Mouse (Mus musculus) ZHBTc4 (cell line): Measurements from ENCODE around the gene Stard3.
A peak's percentile ranks its signal among the peaks of the same experiment; 100 is the strongest.

Experiments used
- DNase-seq: peaks from one replicate; pipeline ENCODE4 v3.0.0-alpha.2; 2011; ENCODE audit warnings: low read depth, low spot score

Gene Stard3

DNA sequence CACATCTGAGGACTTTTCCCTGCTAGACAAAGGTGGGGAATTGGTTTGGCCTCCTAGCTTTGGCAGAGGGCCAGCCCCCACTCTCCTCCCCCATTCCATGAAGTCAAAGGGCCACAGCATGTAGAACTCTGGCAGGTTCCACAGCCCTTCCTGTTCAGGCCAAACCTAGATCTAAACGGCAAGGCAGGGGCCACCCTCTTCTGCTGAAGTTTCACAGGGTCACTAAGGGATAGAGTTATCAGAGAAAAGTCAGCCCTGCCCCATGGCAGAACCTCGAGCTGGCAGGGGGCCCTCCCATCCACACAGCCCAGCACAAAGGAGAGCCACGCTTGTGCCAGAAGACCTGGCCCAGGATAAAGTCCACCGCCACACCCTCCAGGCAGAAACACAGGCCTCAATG lies 36.9 kb downstream of the Stard3 start:
- DNase-seq = no peak

DNA sequence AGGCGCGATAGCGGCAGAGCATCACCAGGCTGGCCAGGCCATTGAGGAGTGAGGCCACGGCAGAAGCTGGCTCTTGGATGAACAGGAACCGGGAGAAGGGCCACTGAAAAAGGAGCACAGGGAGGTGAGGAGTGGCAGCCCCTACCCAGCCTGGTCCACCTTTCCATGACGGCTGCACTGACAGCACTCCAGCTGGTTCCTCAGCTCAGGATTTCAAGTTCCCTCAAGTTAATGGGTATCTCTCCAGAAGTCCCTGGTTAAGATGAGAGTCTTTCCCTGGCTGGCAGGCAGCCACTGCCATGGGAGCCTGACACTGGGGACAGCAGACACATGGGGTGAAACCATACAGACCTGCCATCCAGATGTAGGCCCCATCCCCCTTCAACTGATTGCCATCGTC lies 39.8 kb downstream of the Stard3 start:
- DNase-seq = no peak

DNA sequence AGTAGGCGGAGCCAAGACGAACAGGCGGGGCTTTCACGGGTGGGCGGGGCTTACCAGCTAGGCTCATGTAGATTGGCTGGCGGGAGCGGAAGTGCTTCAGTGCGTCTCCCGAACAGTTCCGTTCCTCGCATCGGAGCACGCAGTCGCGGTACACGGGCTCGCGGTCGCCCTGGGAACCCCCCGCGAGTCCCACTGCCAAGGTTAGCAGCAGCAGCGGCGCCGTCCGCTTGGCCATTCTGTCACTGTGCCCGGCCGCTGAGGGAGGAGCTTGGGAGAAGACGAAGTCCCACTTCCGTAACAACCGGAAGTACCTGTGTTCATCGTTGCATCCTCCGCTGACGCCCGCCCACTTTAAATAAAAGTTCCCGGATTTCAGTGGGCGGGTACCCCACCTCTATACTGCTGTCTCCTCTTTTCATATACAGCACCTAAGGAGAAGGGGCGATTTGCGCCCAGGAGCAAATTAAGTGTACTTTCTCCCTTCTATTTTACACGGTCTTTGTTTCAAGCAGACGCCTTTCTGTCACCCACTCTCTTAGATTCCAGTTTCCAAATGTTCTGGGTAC lies 42.1 kb downstream of the Stard3 start, which contains the start of gene Pgap3:
Gene Pgap3 (minus strand): TSS at position 330 of the 566 bp plus-strand sequence.
- DNase-seq = peak; percentile 96

DNA sequence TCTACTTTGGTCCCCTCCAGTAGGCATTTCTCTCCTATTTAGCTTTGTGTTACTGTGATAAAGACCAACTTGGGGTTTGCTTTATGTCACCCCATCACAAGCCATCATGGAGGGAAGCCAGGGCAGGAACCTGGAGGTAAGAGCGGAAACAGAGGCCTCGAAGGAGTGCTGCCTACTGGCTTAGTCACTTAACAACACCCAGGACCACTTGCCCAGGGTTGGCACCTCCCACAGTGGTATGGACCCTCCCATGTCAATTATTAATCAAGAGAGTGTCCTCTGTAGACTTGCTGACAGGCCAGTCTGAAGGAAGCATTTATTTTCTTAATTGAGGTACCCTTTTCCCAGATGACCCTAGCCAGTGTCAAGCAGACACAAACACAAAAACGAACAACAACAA lies 42.6 kb downstream of the Stard3 start:
- DNase-seq = no peak

DNA sequence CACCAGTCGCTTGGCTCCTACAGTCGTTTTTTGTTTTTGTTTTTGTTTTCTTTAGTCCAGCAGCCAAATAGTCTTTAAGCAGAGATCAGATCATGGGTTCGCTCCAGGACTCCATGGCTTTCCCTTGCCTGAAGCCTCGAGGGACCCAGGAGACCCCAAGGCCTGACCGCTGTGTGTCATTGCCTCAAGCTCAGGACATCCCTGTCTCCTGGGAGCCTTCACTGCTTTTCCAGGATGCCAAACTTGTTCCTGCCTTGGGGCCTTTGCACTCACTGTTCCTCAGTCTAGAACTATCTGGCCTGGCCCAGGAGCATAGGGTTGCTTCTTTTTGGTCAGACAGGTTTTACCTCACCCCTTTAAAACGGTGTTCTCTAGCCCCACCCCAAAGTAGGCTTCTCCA lies 48.5 kb downstream of the Stard3 start:
- DNase-seq = no peak

DNA sequence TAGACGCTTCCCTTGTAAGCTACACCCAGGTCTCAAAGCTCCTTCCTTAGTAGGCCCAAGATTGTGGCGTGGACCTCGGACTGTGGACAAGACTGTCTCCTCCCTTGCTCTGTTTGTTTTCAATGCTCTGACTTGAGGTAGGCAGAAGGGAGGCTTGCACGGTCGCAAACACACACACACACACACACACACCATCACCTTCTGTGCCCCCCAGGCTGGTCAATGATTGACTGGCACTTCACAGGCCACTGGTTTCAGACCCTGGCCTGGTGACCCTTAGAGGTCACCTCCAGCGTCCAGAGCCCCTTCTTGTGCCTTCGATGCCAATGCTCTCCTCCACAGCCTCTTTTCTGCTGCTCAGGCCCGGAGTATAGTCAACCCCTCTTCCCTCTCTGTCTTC lies 50.7 kb downstream of the Stard3 start:
- DNase-seq = no peak

DNA sequence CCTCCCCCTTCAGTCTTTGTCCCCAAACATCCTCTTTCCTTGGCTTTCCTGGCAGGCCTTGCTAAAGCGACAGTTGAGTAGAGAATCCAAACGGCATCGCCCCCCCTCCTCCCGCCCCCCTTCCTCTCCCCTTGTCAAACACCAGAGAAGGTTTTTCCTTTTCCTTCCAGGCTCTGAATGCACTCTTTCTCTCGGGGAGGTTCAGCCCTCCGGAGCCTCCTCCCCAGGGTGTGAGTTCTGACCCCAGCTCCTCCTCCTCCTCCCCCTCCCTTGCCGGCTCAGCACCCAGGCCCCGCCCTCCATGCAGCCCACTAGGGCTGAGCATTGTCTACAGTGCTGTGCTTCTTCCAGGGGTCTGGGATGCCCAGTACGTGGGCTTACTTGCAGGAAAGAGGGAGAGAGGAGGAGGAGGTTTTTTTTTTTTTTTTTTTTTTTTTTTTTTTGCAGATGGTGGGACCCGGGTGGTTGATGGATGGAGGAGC lies 51.2 kb downstream of the Stard3 start:
- peak; percentile 51 for DNase-seq

DNA sequence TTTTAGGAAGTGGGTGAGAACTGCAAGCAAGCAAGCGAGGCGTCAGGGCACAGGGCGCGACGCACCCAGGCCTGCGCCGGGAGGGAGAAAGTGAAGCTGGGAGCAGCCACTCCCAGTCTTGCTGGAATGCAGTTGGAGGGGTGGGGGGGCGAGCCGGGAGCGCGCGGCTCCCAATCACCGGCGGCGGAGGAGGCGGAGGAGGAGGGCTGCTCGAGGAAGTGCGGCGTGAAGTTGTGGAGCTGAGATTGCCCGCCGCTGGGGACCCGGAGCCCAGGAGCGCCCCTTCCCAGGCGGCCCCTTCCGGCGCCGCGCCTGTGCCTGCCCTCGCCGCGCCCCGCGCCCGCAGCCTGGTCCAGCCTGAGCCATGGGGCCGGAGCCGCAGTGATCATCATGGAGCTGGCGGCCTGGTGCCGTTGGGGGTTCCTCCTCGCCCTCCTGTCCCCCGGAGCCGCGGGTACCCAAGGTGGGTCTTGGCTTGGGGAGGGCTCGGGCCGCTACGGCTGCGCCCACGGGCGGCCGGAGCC lies 54.2 kb downstream of the Stard3 start, which contains the start of gene Erbb2:
Gene Erbb2 (plus strand): TSS at position 198 of the 524 bp plus-strand sequence.
- peak; percentile 96 for DNase-seq

DNA sequence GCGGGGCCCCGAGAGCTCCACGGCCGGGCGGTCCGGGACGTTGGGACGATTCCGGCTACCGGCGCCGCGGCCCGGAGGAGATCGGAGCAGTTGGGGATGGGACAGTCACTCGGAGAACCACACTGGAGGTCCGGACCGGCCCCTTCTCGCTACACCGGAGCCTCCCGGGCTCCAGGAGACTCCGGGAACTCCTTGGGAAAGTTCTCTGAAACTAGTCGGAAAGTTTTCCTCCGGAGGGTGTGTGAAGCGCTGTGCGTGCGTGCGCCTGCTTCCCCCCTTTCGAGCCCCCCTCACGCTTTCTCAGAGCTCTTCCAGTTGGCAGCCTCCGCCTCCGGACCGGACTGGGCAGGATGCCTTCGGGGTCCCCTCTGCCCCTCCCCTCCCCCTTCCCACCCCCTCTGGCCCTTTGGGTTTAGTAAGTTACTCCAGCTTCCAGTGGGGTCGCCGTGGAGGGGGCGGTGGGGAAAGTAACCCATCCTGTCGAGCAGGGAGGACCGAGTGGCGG lies 54.7 kb downstream of the Stard3 start:
- peak; percentile 27 for DNase-seq

DNA sequence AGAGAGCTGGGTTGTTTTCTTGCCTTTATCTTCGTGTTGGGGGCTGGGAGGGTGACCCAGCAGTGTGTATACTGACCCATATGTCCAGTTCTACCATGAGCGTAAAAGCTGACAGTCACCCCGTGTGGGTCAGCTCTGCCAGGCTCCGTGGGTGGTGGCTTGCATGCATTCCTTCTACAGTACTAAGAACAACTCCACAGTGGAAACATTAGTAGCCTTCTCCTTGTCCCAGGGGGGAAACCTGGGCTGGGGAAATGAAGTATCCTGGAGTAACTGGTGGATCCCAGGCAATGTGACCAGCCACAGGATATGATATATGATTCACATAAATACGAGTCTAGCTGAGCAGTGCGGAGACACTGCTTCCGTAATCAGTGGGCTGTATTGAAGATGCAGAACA lies 55.6 kb downstream of the Stard3 start:
- DNase-seq = no peak

DNA sequence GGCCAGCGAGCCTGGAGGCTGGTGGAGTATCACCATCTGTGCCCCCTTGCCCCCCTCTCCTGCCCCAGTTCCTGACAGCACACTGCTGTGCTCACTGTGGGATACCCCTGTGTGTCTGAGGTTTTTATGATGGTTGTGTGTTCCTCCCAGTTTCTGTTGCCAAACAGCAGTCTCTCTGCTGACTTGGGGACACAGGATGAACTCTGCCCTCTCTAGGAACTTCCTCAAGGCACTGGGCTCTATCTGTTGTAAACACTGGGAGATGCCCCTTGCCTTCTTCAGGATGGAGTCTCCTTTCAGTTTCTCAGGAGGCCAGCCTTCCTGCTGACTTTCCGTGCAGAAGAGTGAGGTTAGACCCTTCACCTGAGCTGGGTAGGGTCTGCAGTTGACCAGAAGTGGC lies 56.0 kb downstream of the Stard3 start:
- no peak for DNase-seq

DNA sequence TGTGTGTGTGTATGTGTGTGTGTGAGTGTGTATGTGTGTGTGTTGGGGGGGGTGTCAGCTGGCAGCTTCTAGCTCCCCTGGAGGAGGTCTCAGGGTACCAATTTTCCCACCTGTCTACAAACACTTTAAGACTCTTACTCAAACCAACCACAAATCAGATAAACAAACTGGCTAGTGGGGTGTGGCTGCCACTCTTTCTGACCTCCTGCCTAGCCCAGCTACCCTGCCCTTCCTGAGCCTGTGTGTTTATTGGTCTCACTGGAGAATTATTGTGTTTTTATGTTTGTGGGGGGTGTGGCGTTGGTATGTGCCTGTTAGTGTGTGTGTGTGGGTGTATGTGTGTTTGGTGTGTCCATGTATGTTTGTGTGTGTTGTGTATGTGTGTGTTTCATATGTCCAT lies 58.9 kb downstream of the Stard3 start:
- DNase-seq = no peak

DNA sequence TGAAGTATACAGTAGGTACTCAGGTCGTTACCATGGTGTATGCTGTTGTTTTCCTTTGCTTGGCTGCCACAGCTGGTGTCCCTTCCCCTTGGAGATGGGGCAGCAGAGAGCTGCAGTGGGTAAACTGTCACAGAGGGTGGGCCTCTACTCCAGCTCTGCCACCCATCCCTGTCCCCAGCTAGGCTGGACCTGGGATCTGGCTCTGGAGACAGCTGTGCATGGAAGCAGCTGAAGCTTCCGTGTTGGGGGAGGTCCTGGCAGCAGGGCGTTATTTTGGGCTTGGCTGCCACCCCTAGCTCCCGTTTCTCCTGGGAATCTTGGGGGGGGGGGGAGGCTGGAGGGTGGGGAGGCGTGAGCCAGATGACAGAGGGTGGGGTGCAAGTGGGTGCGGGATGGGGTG lies 60.1 kb downstream of the Stard3 start:
- no peak for DNase-seq

DNA sequence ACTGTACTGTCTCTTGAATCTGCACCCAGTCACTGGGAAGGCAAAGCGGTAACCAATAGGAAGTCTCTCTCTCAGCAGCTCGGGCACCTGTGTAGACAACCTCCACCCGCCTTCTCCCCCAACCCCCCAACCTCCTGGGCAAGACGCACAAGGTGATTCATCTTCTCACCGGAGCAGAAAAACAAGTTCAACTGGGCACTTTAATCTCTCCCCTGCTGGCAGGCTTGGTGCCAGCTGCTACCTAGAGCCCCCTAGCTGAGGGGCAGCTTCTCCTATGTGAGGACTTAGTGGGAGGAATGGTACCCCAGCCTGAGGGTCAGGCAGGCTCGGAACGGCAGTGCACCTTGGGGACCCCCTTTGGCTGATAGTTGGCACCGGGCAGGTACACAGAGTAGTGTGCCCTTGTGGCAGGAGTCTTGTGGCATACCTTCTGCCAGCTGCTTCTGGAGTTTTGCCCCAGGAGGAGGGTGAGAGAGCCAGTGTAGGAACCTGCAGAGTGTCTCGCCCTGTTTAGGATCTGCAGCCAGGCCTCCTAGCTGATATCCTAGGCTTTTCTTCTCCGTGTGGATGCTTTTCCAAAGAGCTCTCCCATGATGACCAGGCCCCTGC lies 60.9 kb downstream of the Stard3 start:
- no peak for DNase-seq

DNA sequence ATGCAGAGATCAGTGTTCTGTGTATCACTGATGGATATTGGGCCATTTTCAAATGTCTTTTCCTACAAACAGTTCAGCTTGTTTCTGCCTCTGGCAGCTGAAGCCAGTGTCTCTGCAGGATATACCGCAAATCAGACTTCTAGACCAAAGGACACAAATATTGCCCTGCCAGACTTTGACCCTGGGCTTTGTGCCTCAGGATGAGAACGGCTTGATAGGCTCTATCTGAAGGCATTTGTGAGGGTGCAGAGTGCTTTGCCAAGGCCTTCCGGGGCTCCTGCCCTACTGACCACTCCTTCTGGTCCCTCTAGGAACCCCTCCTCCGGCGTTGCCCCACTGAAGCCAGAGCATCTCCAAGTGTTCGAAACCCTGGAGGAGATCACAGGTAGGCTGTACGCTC lies 68.4 kb downstream of the Stard3 start:
- no peak for DNase-seq

DNA sequence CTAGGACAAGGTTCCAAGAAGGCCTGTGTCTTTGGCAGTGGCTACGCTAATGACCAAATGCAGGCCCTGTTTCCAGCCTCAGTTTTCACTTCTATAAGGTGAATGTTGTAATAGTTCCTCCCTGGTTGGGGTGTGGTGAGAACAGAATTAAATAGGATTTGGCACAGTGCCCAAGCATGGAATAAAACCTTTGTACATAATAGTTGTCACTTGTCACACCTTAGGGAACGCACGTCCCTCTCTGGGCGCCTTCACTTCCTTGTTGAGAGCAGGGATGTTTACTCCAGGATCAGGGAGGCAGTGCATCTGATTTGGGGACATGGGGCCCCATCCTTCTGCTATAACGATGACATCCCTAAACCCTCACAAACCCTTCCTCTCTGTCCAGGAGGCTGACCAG lies 70.3 kb downstream of the Stard3 start:
- DNase-seq = no peak
